Comparison of ENCODE assay signal across 18 mouse cellular contexts in genomic region chr16:8924732-8925131, GRCm38 (mm10).
"Had no signal": no experiment of that assay in that cellular context is flagged by ENCODE, and none has a peak within 500 bp of the region (broad histone marks: within the 10 kb centered on the region; RNA-seq: fewer than 3 reads in every experiment).

No protein-coding gene starts in this region.

- H3K27me3 ChIP-seq: limb, embryonic 15.5 days; liver, embryonic 12.5 days; neural tube, embryonic 15.5 days; stomach, embryonic 15.5 days had no signal

- ATAC-seq: liver, embryonic 12.5 days had no signal

- H3K9ac ChIP-seq: limb, embryonic 15.5 days; liver, embryonic 12.5 days; lung, embryonic 14.5 days; neural tube, embryonic 15.5 days; stomach, embryonic 15.5 days had no signal

- DNase-seq: kidney, postnatal 36 days; layer of hippocampus, adult 9-11 months; layer of hippocampus, postnatal 36 days; lung, embryonic 14.5 days; lung, postnatal 10 days; lung, postnatal 4 days; midbrain, embryonic 14.5 days; right cerebral cortex, postnatal 4 days; spleen, adult 18-20 months; thymus, adult 18-20 months; thymus, postnatal 14 days had no signal

- H3K4me2 ChIP-seq: limb, embryonic 15.5 days; liver, embryonic 12.5 days; lung, embryonic 14.5 days; neural tube, embryonic 15.5 days; stomach, embryonic 15.5 days had no signal

- H3K27ac ChIP-seq: kidney, postnatal 0 days; limb, embryonic 15.5 days; liver, embryonic 12.5 days; midbrain, embryonic 10.5 days; neural tube, embryonic 15.5 days; stomach, embryonic 15.5 days had no signal

- H3K4me3 ChIP-seq: limb, embryonic 15.5 days; liver, embryonic 12.5 days; midbrain, embryonic 10.5 days; myocyte; neural tube, embryonic 15.5 days; stomach, embryonic 15.5 days had no signal

- H3K36me3 ChIP-seq: limb, embryonic 15.5 days; liver, embryonic 12.5 days; midbrain, embryonic 10.5 days; neural tube, embryonic 15.5 days; stomach, embryonic 15.5 days had no signal

- H3K9me3 ChIP-seq: limb, embryonic 15.5 days; liver, embryonic 12.5 days; midbrain, embryonic 10.5 days; neural tube, embryonic 15.5 days; stomach, embryonic 15.5 days had no signal

- H3K4me1 ChIP-seq: limb, embryonic 15.5 days; liver, embryonic 12.5 days; midbrain, embryonic 10.5 days; neural tube, embryonic 15.5 days; stomach, embryonic 15.5 days had no signal
